Mouse (Mus musculus): ENCODE results near the gene Gm6793. TPM values are rescaled to one million over a fixed set of nuclear protein-coding genes. Genes with fewer than 3 reads are reported as not detected.

The Gm6793 gene
- total and polyA plus RNA-seq, 3 experiments: 0.27 TPM; not detected in 2

GRCm38 (mm10) chr8:111991278-111991677 lies 23.6 kb downstream of the Gm6793 start:
- peak overlapping the region; percentile 77 for H3K4me2 ChIP-seq (ENCODE audit: insufficient read depth, low read depth, poor library complexity, severe bottlenecking)
- no peak overlapping the region for H3K27ac ChIP-seq (ENCODE audit: insufficient read depth, low read depth)
- H3K9me3 ChIP-seq (replicated peaks; ENCODE audit: low read length): no peaks in the 10 kb centered on the region
- H3K9ac ChIP-seq (ENCODE audit: insufficient read depth, low read depth): peak overlapping the region; percentile 45
- DNase-seq (ENCODE audit: extremely low read depth): no peak
- dilution Hi-C loops (cut with MboI; ENCODE audit: extremely low pct_ligation_motif_present, extremely low pct_unique_long_range_greater_than_20kb, low sequenced_read_pairs): no loop called here
- TF ChIP-seq USF2 (conservative IDR thresholded peaks at IDR 0.05; ENCODE audit: low read depth, low read length) (no peak), MAZ (IDR thresholded peaks at IDR 0.05; ENCODE audit: low read depth, low read length) (no peak), E2F4 (IDR thresholded peaks at IDR 0.05; ENCODE audit: insufficient replicate concordance, low read depth, low read length) (no peak), CHD1 (IDR thresholded peaks at IDR 0.05; ENCODE audit: low read depth, low read length) (no peak), NELFE (IDR thresholded peaks at IDR 0.05; ENCODE audit: low read depth, low read length) (no peak), MAX (IDR thresholded peaks at IDR 0.05; ENCODE audit: low read length) (no peak), KAT2A (IDR thresholded peaks at IDR 0.05; ENCODE audit: insufficient replicate concordance, low read length) (no peak), POLR2A (IDR thresholded peaks at IDR 0.05; ENCODE audit: low read depth, low read length) (no peak), ZKSCAN1 (IDR thresholded peaks at IDR 0.05; ENCODE audit: borderline replicate concordance, low read depth, low read length) (no peak), ZMIZ1 (IDR thresholded peaks at IDR 0.05; ENCODE audit: low read depth, low read length) (no peak), ETS1 (conservative IDR thresholded peaks at IDR 0.05; ENCODE audit: low read depth, low read length) (no peak), TCF12 (IDR thresholded peaks at IDR 0.05; ENCODE audit: low read depth, low read length) (no peak), MYC (IDR thresholded peaks at IDR 0.05; ENCODE audit: low read depth, low read length) (no peak), RAD21 (IDR thresholded peaks at IDR 0.05; ENCODE audit: low read depth, low read length) (no peak), SIN3A (IDR thresholded peaks at IDR 0.05; ENCODE audit: low read length) (no peak), MXI1 (IDR thresholded peaks at IDR 0.05; ENCODE audit: low read depth, low read length) (no peak), USF1 (IDR thresholded peaks at IDR 0.05; ENCODE audit: low read depth, low read length) (no peak), MEF2A (IDR thresholded peaks at IDR 0.05; ENCODE audit: borderline replicate concordance, low read depth, low read length) (no peak), TBP (conservative IDR thresholded peaks at IDR 0.05; ENCODE audit: low read depth, low read length) (no peak)
- H3K79me2 ChIP-seq (replicated peaks; ENCODE audit: control insufficient read depth, extremely low read depth, insufficient read depth, poor library complexity, severe bottlenecking): no peaks in the 10 kb centered on the region; the same call in 1 of the 2 replicates
- H3K36me3 ChIP-seq (replicated peaks in 1 of 2; ENCODE audit: control insufficient read depth in 1 of 2, insufficient read depth in 1 of 2, low read length in 1 of 2): peaks cover 57 to 71% of the 10 kb centered on the region in 2 experiments
- H3K4me3 ChIP-seq (replicated peaks in 1 of 3; ENCODE audit: low read depth in 2 of 3, low read length in 2 of 3, poor library complexity in 1 of 3): peak overlapping the region; percentile 70 to 95 (median 84)
- peaks cover 2 to 21% of the 10 kb centered on the region in 2 experiments; a peak in 3 of 4 replicates for H3K4me1 ChIP-seq (ENCODE audit: control insufficient read depth in 1 of 2, insufficient read depth in 2 of 2)
- in situ Hi-C loops (cut with MboI; ENCODE audit: low pct_ligation_motif_present, low pct_unique_long_range_greater_than_20kb, low sequenced_read_pairs): loop anchor here (10.0 kb wide), 1 partner anchor 116 kb away; the partner anchor contains the start of gene Tmem170
- no peaks in the 10 kb centered on the region for H3K27me3 ChIP-seq (replicated peaks)

- Histone ChIP-seq H3K9me3 (replicated peaks; ENCODE audit: low read length) (no peaks in the 10 kb centered on the region), H3K27ac (ENCODE audit: insufficient read depth, low read depth) (no peak overlapping the region), H3K9ac (ENCODE audit: insufficient read depth, low read depth) (no peak overlapping the region), H3K4me3 (replicated peaks in 1 of 3; ENCODE audit: low read depth in 2 of 3, low read length in 2 of 3, poor library complexity in 1 of 3) (no peak overlapping the region), H3K27me3 (replicated peaks) (no peaks in the 10 kb centered on the region), H3K79me2 (replicated peaks; ENCODE audit: control insufficient read depth, extremely low read depth, insufficient read depth, poor library complexity, severe bottlenecking) (no peaks in the 10 kb centered on the region; the same call in 1 of the 2 replicates), H3K4me2 (ENCODE audit: insufficient read depth, low read depth, poor library complexity, severe bottlenecking) (no peak overlapping the region), H3K36me3 (replicated peaks in 1 of 2; ENCODE audit: control insufficient read depth in 1 of 2, insufficient read depth in 1 of 2, low read length in 1 of 2) (peaks cover 56 to 70% of the 10 kb centered on the region in 2 experiments), H3K4me1 (ENCODE audit: control insufficient read depth in 1 of 2, insufficient read depth in 2 of 2) (peaks cover 2 to 27% of the 10 kb centered on the region in 2 experiments; a peak in 3 of 4 replicates)
- dilution Hi-C loops (cut with MboI; ENCODE audit: extremely low pct_ligation_motif_present, extremely low pct_unique_long_range_greater_than_20kb, low sequenced_read_pairs): no loop called here
- peak; percentile 88 for DNase-seq (ENCODE audit: extremely low read depth)
- in situ Hi-C loops (cut with MboI; ENCODE audit: low pct_ligation_motif_present, low pct_unique_long_range_greater_than_20kb, low sequenced_read_pairs): loop anchor here (10.0 kb wide), 1 partner anchor 115 kb away; the partner anchor contains the start of gene Tmem170
- TF ChIP-seq SMC3 (IDR thresholded peaks at IDR 0.05; ENCODE audit: low read depth, low read length) (peak; percentile 84), TCF12 (IDR thresholded peaks at IDR 0.05; ENCODE audit: low read depth, low read length) (0 out of 2 replicates have a peak, but pooled peaks have one; percentile 17), HCFC1 (IDR thresholded peaks at IDR 0.05; ENCODE audit: low read depth, low read length) (peak; percentile 14; the same call in 1 of the 2 replicates), ZC3H11A (IDR thresholded peaks at IDR 0.05; ENCODE audit: low read depth, low read length) (no peak), CTCF (conservative IDR thresholded peaks at IDR 0.05 in 1 of 2, IDR thresholded peaks at IDR 0.05 in 1 of 2; ENCODE audit: low read depth in 2 of 2, low read length in 2 of 2) (peak; percentile 87 to 90), SIN3A (IDR thresholded peaks at IDR 0.05; ENCODE audit: low read length) (no peak), MYC (IDR thresholded peaks at IDR 0.05; ENCODE audit: low read depth, low read length) (no peak), RAD21 (IDR thresholded peaks at IDR 0.05; ENCODE audit: low read depth, low read length) (peak; percentile 59)
These were observed 24.9 kb downstream of the Gm6793 start for GRCm38 (mm10) chr8:111989911-111990310.
